Mouse (Mus musculus): Measurements from ENCODE around the gene Dnaaf3. TPM values are rescaled to one million over a fixed set of nuclear protein-coding genes. Genes with fewer than 3 reads are reported as not detected.
A peak's percentile ranks its signal among the peaks of the same experiment; 100 is the strongest.
"Not testable (repeated sequence)": the region's sequence is repeated elsewhere in the genome, so short reads cannot be mapped to it uniquely, and the experiment has no call there.

The Dnaaf3 gene
- total RNA-seq (2021), result under 1 TPM; 0.34 to 0.38 TPM

- no peak for DNase-seq (ENCODE audit: extremely low spot score in 1 of 2, low spot score in 1 of 2)
Measured at GRCm38 (mm10) chr7:4532005-4532729, at the start of gene Dnaaf3. TSS of gene Dnaaf3 (minus strand) at chr7:4532453.

DNA sequence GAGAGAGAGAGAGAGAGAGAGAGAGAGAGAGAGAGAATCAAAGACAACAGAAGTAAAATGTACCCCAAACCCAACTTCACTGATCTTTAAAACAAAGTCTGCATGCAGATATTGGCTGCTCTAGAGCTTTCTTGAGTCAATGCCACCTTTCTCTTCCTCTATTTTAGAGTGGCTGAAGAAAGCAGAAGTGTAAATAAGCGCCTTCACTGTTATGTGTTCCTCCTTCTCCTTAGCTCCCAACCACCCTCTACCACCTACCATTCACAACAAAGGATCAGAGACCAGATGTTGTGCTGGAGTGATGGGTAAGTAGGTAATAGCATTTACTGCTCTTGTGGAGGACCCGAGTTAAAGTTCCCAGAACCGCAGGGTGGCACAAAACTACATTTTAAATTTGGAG, 49.2 kb upstream of the Dnaaf3 start:
- DNase-seq (ENCODE audit: extremely low spot score in 1 of 2, low spot score in 1 of 2), result not testable (repeated sequence)

DNA sequence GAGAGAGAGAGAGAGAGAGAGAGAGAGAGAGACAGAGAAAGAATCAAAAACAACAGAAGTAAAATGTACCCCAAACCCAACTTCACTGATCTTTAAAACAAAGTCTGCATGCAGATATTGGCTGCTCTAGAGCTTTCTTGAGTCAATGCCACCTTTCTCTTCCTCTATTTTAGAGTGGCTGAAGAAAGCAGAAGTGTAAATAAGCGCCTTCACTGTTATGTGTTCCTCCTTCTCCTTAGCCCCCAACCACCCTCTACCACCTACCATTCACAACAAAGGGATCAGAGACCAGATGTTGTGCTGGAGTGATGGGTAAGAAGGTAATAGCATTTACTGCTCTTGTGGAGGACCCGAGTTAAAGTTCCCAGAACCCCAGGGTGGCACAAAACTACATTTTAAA, 40.1 kb upstream of the Dnaaf3 start:
- not testable (repeated sequence) for DNase-seq (ENCODE audit: extremely low spot score in 1 of 2, low spot score in 1 of 2)

GRCm38 (mm10) chr7:4562660-4563059, 30.4 kb upstream of the Dnaaf3 start:
- no peak for DNase-seq (ENCODE audit: extremely low spot score in 1 of 2, low spot score in 1 of 2)

- no peak for DNase-seq (ENCODE audit: extremely low spot score in 1 of 2, low spot score in 1 of 2)
Measured at GRCm38 (mm10) chr7:4557167-4557560, 24.9 kb upstream of the Dnaaf3 start.

GRCm38 (mm10) chr7:4556256-4557166, 24.3 kb upstream of the Dnaaf3 start:
- peak; percentile 70 to 85 for DNase-seq (ENCODE audit: extremely low spot score in 1 of 2, low spot score in 1 of 2)

DNA sequence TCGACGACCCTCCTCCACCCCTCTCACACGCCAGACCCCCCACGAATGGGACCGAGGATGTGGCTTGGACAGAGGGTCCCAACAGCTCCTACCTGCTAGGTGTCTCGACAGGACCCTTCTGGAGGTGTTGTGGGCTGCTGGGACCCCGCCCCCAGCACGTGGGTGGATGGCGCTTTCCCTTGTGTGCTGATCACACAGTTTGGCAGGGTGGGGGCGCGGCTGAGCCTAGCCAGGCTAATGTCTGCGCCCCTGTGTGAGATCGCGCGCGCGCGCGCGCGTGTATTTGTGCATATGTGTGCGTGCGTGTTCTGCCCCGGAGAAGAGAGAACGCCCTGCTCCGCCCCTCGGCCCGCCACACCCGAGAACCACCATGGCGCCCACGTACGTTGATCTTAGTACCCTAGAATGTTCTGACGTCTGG, 15.0 kb upstream of the Dnaaf3 start, which contains the start of gene Syt5:
Gene Syt5, minus strand, starts transcription at position 321 of the 421 bp plus-strand sequence.
- peak; percentile 55 to 65 for DNase-seq (ENCODE audit: extremely low spot score in 1 of 2, low spot score in 1 of 2)

- peak; percentile 91 to 92 for DNase-seq (ENCODE audit: extremely low spot score in 1 of 2, low spot score in 1 of 2)
Measured at GRCm38 (mm10) chr7:4546591-4547131, 14.4 kb upstream of the Dnaaf3 start.

GRCm38 (mm10) chr7:4546050-4546449, 13.8 kb upstream of the Dnaaf3 start:
- DNase-seq (ENCODE audit: extremely low spot score in 1 of 2, low spot score in 1 of 2), result no peak

DNA sequence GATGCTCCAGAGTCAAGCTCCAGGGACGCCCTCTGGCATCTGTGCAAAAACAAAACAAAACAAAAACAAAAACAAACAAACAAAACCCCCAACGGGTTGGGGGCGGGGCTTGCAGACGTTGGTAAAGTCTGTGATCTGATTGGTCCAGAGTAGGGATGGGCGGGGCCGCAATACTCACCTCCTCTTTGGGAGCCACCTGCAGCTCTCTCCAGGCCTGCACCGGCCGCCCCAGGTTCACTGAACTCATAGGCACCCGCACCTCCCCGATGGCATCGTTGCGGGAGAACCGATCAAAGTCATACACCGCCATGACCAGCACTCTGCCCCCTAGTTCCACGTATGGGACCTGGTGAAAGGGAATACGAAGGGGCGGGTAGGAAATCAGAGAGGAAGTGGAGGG, 9.8 kb upstream of the Dnaaf3 start:
- DNase-seq (ENCODE audit: extremely low spot score in 1 of 2, low spot score in 1 of 2), result no peak

DNA sequence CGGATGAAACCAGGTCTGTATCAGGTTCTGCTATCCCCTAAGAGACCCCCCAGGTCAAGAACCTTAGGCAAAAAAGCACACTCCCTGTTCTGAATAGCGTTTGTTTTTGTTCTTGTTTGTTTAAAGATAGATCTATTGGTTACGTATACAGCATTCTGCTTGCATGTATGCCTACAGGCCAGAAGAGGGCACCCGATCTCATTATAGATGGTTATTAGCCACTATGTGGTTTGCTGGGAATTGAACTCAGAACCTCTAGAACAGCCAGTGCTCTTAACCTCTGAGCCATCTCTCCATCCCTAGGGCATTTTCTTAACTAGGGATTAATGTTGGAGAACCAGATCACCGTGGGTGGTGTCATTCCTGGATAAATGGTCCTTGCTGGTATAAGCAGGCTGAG, 9.1 kb upstream of the Dnaaf3 start:
- no peak for DNase-seq (ENCODE audit: extremely low spot score in 1 of 2, low spot score in 1 of 2)

DNA sequence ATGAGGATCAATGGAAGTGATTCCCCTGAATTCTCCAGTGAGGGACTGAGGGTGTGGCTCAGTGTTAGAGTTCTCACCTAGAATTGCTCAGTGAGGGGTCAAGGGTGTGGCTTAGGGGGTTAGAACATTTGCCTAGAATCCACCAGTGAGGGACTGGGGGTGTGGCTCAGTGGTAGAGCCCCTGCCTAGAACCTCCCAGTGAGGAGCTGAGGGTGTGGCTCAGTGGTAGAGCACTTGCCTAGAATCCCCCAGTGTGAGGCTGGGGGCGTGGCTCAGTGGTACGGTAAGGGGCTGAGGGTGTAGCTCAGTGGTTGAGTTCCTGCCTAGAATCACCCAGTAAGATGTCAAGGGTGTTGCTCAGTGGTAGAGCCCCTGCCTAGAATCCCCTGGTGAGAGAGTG, 6.8 kb upstream of the Dnaaf3 start:
- DNase-seq (ENCODE audit: extremely low spot score in 1 of 2, low spot score in 1 of 2), result no peak

GRCm38 (mm10) chr7:4537181-4537580, 4.9 kb upstream of the Dnaaf3 start:
- DNase-seq (ENCODE audit: extremely low spot score in 1 of 2, low spot score in 1 of 2), result no peak

DNA sequence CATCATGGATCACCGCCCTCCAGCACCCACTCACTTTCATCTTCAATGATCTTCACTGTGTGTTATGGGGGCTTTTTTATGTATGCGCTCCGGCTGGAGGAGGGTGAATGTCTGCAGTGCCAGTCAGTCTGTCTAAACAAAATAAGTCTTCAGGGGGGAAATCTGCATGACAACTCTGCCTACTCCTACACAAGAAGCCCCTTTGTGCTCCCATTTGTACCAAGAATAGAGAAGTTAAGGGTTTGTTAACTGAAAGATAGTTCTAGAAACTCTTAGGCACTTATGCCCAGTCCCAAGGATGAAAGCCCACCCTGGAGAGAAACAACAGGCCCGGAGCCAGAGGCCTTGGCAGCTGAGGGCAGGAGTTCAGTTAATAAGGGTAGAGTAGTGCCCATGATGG, 4.1 kb upstream of the Dnaaf3 start:
- no peak for DNase-seq (ENCODE audit: extremely low spot score in 1 of 2, low spot score in 1 of 2)

DNA sequence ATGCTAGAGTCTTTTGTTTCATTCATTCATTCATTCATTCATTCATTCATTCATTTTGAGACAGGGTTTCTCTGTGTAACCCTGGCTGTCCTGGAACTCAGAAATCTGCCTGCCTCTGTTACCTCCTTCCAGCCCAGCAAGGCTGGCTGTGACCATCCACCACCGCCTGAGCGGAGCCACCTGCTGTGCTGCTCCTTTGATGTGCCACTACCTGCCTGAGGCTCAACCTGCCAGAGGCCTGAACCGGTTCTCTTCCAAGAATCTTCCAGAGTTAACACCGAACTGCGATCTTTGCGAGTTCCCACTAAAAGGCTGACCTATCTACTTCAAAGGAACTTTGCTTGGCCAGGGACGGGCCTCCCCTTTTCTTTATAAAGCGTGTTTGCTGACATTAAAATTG, 2.1 kb downstream of the Dnaaf3 start:
- DNase-seq (ENCODE audit: extremely low spot score in 1 of 2, low spot score in 1 of 2), result not testable (repeated sequence)

DNA sequence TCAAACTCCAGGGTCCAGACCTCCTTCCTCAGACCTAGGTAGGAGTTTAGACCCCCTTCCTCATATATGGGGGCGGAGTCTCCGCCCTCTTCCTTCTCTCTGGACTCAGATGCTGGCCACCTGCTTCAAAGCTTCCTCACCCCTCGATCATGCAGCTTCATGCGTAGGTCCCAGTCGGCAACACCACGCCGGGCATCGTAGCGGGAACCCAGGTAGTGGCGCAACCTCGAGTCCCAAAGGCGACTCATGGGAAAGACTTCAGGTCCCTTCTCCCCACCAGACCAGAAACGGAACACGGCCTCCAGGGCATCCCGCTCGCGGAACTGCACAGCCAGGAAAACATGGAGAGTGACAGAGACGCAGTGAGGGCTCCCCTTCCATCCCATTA, 5.0 kb downstream of the Dnaaf3 start:
- no peak for DNase-seq (ENCODE audit: extremely low spot score in 1 of 2, low spot score in 1 of 2)

DNA sequence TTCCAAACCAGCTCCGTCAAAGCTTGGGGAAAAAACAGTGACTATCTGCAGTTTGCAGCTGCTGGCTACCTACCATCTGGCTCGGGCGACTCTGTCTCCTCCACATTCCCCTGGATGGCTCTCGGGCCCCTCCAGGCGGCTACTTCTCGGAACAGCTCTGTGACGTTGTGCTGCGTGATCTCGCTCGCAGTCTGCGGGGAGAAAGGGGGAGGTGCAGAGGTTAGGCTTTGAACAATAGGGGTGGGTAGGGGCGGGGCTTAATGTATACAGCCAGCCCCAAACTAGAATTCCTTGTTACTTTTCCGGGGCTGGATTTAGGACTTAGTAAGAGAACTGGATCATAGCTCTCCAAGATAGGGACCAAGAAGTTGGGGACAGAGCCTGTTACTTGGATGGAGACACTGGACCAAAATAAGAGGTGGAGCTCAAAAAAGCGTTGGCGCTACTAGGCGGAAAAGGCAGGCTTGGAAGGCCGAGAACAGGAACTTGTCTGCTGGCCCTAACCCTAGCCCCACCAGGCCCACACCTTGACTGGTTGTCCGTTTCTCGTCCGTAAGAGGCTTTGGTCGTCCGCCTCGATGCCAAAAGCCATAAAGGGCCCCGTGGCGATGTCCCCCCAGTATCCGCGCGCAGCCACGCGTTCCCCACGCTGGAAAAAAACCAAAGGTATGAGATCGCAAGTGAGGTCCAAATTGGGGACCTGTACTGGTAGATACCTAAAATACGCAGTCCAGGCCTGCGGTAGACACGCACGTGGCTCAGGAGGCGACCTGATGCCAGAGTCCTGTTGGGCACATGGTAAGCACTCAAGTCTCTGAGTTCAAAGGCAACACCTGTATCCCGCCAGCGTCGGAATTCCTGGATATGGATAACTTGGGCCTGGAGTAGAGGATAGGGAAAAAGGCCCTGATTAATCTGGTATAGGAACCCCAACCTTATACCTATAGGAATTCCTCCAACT, 5.6 kb downstream of the Dnaaf3 start:
- DNase-seq (ENCODE audit: extremely low spot score in 1 of 2, low spot score in 1 of 2), result peak; percentile 45 to 64

DNA sequence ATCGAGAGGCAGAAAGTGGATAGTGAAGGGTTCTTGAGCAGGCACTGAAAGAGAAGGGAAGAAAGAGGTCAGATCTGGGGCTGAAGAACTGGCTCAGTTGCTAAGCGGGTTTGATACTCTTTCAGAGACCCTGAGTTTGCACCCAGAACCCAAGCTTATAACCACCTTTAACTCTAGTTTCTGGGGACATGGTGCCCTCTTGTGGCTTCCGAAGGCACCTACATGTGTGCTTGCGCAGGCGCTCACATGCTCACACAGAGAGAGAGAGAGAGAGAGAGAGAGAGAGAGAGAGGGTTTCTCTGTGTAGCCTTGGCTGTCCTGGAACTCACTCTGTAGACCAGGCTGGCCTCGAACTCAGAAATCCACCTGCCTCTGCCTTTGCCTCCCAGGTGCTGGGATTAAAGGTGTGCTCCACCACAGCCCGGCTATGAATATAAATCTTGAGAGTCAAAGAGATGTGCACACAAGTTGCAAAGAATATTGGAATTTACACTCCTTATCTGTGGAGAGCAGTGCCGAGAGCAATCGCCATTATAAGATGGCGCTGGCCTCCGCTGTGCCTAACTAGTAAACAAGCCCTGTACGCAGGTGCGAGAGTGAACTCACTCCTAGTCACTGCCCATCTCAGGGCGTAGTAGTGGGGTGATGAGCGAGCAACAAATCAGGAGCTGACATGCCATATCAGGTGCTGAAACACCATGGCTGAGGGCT, 7.9 kb downstream of the Dnaaf3 start, which contains the start of gene Tnni3:
Gene Tnni3, minus strand, starts transcription at position 18 of the 711 bp plus-strand sequence.
- not testable (repeated sequence) for DNase-seq (ENCODE audit: extremely low spot score in 1 of 2, low spot score in 1 of 2)

All from layer of hippocampus, postnatal 25 days (tissue).